Mouse (Mus musculus): Measurements from ENCODE around the gene Polg2.
A peak's percentile ranks its signal among the peaks of the same experiment; 100 is the strongest.
"Not testable (repeated sequence)": the region's sequence is repeated elsewhere in the genome, so short reads cannot be mapped to it uniquely, and the experiment has no call there.

The Polg2 gene

DNA sequence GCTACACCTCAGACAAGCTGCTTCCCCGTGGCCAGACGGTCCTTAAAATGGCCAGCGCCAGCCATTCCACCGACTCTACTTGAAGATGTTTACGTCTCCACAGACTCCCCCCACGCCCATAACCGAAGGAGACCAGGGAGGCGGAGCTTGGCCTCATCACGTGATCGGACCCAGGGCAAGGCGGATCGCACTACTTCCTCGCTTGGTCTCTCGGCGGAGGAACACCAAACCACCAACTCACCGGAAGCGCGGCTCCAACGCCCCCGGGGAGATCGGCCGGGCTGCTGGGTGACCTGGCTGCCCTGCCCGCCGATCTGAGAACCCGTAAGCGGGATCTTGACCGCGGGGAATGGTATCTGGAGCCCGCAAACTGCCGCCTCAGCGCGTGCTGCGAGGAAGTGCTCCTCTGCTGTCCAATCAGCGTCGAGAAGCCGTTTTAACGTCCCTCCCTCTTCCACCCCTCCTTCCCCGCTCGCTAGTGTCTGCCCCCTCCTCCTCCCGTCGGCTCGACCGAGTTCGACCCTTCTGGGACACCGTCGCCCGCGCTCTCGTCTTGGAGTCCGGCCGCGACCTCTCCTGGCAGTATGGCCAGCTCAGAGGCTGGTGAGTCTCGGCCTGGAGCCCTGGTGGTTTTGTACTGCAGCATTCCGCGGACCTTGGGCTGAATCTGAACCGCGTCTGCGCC, 9.6 kb upstream of the Polg2 start, which contains the start of the genes Ddx5 and Cep95:
Ddx5 (minus strand) TSS at position 411 of the 685 bp plus-strand sequence.
Cep95 (plus strand) TSS at position 478 of the 685 bp plus-strand sequence.
- peak; percentile 99 for DNase-seq (ENCODE audit: low spot score)

DNA sequence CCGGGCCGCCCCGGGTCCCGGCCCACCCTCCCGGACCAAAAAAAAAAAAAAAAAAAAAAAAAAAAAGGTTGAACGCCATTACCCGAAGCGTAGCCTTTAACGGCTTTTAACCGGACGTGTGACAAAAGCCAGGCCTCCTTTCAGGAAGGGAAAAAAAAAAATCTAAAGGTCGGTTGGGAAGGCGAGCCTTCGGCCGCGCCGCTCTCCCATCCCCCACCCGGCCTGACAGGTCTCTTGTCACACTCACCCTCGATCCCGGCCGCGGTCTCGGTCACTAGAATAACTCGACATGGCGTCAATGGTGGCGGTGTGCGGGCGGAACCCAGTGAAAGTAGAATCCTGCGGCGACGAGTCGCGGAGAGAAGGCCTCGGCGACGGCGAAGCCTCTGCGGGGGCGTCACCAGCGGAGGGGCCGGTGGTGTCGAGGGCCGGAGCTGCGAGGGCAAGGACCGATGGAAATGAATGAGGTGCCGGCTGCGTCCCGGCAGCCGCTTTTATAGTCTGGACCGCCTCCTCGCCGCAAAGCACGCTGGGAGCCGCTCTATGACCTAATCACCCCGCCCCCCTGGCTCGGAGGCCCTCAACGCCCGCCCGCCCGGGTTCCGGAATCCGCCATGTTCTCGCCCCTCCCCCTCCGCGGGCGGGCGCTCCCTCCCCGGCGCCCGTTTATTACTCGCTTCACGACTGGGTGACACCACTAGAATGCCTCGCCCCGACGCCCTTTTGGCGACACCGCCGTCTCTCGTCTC, 8.9 kb upstream of the Polg2 start:
- peak; percentile 100 for DNase-seq (ENCODE audit: low spot score)

- peak; percentile 94 for DNase-seq (ENCODE audit: low spot score)
These were observed 8.0 kb upstream of the Polg2 start for GRCm38 (mm10) chr11:106787131-106788025.

- no peak for DNase-seq (ENCODE audit: low spot score)
These were observed 5.7 kb upstream of the Polg2 start for GRCm38 (mm10) chr11:106785043-106785442.

DNA sequence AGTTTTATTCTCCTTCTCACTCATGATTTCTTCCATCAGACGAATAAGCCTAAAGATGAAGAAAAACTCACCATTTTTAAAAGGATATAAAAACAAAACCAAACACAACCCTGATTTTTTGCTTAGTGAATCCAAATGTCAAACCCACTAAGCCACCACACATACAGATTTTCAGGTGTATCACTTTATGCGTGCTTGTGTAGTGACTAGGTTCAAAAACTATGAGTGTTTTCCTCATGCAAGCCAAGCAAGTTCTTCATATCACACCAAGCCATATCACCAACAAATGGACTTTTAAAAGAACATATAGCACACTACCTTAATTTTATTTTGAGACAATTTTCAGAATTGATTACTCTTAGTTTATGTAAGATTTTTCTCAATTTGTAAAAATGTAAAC, 5.1 kb upstream of the Polg2 start:
- DNase-seq (ENCODE audit: low spot score), result no peak

DNA sequence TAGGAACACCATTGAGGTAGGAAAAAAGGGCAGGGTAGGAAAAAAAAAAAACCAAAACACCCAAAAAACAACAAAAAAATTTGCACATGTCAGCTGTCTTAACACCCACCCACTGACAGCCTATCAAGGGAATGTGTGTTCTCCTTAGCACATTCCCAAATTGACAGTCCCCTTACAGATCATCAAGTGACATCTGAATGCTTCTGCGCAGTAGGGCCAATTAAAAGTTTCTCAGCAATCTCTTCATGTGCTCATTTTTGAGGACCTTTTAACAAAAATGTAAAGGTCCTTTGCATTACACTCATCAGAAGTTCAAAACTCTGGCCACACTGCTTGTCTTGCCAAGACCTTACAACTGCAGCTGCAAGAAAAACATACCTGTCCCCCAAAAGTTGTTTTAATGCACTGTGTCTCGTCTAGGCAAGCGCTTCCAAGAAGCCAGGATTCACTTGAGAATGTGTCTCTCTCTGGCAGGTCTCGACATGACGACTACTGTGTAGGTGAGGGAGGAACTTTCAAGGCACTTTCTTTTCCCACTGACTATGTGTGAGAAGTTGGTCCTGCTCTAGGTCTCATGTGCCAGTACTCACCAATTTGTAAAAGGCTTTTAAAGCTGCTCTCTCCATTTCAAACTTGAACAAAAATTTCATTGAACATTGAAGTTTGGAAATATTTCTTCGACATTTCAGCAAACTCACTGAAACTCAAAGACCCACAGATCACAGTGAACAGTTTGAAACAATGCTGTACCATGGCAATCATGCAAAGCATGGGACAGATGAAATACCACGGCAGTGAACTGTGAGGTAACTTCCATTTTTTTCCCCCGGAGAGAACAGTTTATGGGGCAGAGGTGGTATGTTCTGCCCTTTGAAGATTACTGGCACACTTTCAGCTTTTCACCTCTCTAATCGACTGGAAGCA, 3.8 kb upstream of the Polg2 start:
- DNase-seq (ENCODE audit: low spot score), result no peak

DNA sequence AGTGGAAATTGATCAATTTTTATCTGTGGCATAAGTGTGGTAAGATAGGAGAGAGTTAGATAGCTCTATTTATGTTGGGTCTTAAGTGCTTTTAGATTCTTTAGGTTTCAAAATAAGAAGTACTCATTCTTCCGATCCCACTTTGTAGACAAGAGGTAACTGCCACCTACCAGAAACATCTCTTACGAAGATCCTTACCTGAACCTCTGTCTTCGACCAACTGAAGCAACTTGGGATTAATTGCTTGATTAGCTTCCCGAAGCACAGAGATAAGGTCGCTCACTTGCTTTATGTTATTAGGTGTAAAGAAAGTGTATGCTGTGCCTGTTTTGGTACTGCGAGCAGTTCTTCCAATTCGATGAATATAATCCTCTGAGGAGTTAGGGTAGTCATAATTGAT, 2.9 kb upstream of the Polg2 start:
- DNase-seq (ENCODE audit: low spot score), result not testable (repeated sequence)

DNA sequence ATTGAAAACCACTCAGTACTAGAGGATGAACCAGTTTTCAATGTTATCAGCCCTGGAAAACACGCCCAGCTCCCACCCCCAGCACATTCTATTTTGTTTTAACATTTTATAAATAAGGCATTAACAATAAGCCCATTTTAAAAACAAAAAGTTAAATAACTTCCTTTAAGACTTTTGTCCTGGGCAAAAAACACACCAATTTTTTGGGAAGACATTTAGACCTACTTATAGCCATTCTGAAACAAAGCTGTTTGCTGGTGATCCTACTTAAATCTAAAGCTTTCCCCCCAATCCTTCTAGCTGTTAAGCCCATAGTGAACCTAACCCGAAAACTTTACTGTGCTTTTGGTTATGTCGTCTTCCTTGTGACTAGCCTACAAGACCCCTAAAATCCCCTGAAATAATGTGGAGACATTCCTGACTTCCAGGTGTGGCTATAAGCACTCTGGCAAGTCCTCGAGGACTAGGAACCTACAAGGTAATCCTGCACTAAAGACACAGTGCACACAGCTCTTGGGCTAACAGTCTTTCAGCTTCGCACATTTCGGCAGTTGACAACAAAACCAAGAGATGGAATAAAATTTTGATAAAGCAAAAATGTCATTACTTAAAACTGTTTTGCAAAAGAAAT, 1.4 kb upstream of the Polg2 start:
- DNase-seq (ENCODE audit: low spot score), result no peak

DNA sequence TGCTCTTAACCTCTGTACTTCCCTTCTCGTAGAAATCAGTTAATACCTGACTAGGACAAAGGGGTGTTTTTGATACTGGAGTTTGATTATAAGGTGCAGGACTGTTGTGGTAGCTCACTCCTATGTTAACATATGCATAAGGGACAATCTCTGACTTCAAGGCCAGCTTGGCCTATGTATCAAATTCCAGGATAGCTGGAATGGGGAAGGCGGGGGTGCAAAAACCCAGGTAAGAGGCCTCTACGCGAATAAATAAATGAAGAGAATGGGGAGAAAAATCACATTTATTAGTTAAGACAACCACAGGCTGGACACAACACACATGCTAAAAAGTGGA, 720 bp upstream of the Polg2 start:
- DNase-seq (ENCODE audit: low spot score), result no peak

GRCm38 (mm10) chr11:106778589-106779387, 549 bp downstream of the Polg2 start:
- no peak for DNase-seq (ENCODE audit: low spot score)

DNA sequence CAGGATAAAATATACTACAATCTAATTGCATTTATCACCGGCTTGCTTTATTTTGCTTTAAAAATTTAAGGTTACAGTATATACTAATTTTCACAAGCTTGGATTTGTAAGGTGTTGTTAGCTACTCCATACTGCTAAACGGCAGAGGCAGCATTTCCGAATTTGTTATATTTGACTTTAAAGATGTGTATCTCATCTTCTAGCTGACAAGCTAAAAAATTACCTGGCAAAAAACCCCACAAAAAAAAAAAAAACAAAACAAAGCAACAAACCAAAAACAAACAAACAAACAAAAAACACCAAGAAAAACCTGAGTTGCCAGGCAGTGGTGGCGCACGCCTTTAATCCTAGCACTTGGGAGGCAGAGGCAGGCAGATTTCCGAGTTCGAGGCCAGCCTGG, 1.2 kb downstream of the Polg2 start:
- no peak for DNase-seq (ENCODE audit: low spot score)

DNA sequence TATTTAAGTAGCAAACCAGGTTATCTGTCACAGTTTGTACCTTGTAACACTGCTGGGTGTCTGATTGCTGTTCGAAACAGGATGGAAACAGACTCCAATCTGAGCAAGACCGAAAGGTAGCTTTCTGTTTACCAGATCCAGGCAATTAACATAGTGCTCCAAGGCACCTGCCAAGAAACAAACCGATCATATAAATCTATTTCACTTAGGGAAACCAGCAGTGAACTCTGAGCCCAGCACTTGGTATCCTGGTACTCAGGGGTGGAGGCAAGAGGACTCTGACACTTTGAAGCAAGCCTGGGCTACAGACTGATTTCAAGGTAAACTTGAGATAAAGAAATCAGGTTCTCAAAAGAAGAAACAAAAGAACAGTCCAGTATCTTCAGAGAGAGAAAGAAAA, 1.9 kb downstream of the Polg2 start:
- DNase-seq (ENCODE audit: low spot score), result no peak

DNA sequence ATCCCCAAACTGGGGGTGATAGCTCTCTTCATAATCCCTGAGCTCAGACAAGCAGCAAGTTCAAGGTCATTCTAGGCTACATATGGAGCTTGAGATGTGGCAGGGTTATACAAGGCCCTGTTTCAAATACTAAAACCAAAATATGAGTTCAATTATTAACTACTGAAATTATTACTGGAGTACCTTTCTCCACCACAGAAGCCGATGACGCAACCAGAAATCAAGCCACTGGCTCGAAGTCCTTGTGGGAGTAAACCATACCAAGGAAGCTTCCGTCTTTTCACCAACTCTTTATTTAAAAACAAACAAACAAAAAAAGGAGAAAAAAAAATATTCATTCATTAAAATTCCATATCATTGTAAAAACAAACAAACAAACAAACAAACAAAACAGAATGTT, 2.4 kb downstream of the Polg2 start:
- no peak for DNase-seq (ENCODE audit: low spot score)

GRCm38 (mm10) chr11:106773061-106773460, 6.3 kb downstream of the Polg2 start:
- no peak for DNase-seq (ENCODE audit: low spot score)

GRCm38 (mm10) chr11:106770195-106770974, 9.0 kb downstream of the Polg2 start:
- DNase-seq (ENCODE audit: low spot score), result peak; percentile 48

- DNase-seq (ENCODE audit: low spot score), result no peak
These were observed 11.8 kb downstream of the Polg2 start for GRCm38 (mm10) chr11:106767516-106767915.

- DNase-seq (ENCODE audit: low spot score), result no peak
These were observed 12.7 kb downstream of the Polg2 start for GRCm38 (mm10) chr11:106766611-106767162.

DNA sequence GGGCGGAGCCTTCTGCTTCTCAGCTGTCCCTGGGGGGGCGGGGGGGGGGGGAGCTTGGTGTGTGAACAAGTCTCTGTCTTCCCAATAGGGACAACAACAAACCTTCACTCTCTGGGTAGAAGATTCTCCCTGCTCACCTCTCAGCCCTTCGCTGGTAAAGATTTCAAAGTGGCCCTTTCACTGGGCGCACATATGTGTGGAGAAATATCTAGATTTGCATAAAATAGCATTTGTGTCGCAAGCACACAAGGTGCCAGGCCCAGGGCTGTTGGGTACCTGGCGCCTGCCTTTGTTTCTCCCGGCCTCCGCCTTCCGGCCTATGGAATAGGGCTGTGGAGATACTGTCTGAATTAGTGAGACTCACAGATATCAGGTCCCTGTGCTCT, 16.5 kb downstream of the Polg2 start:
- no peak for DNase-seq (ENCODE audit: low spot score)
